Mouse (Mus musculus) right cerebral cortex, postnatal 4 days (tissue): ENCODE data around the gene 4930564D02Rik.
A peak's percentile ranks its signal among the peaks of the same experiment; 100 is the strongest.

Source experiments
- DNase-seq: peaks from one replicate; pipeline ENCODE4 v3.0.0-alpha.2; 2022

Gene 4930564D02Rik

DNA sequence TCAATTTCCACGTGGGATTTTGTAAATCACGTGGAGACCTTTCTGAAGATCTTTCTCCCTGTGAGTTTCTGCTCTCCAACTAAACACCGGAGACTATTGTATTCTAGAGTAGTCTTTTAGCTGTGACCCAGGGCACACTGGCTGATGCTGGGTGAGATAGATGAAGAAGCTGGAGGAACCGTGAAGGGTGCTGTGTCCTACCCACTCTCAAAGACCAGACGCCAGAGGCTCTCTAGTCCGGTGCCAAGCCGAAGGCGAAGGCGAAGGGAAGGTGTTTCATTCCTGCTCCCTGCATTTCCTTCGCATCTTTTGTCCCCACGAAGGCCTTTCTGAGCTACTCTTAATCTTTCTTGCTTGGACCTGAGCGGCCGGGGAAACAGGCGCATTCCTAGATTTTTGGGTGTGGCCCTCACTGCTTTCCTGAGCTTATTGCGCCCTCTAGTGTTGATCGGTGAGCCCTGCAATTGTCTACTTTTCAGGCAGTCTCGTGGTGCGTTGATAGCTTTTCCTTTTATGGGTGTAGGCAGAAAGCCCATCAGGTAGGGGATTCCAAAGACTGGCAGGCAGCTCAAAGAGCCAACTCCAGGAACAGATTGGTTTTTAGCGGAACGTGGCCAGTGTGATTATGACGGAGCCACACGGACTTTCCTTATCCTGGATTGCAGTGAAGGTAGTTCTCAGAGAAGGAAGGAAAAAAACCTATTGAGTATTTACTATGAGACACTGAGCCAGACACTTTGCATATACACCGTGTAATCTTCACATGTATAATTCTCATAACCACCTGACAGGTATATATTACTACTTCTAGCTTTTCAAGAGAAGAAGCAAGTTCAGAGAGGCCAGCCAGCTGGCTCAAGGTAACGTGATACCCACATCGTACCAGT, 7.8 kb upstream of the 4930564D02Rik start:
- DNase-seq, result peak; percentile 80

DNA sequence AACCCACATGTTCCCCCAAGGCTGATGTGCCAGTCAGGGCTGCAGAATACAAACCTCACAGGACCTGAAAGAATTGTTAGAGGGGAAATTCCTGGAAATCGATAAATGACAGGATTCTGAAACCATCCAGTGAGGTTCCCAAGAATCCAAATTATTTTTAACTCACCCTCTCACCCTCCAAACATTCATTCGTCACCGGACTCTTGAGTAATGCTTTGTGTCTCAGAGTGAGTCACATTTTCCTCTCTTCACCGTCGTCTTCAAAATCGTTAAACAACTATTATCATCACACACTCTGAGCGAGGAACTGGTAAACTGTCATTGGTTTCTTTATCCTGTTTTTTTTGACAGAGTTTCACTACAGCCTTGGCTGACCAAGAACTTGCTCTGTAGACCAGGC, 6.7 kb upstream of the 4930564D02Rik start:
- no peak for DNase-seq

DNA sequence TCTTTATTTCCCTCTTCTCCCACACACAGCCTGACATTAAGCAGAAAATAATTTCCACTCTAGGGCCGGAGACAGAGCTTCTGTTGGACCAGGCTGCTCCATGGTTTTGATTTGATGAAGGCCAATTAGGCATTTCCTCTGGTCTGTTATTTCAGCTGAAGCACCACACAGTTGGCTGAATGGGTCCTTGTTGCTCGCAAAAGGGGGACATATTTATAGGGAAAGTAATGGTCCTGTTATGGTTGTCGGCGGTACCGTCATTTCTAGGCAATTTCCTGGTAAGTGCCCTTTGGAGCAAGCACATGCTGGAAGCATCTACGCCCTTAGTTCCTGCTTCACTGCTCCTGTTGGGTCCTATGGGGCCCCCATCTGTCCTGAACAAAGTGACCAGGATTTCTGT, 5.7 kb upstream of the 4930564D02Rik start:
- no peak for DNase-seq

DNA sequence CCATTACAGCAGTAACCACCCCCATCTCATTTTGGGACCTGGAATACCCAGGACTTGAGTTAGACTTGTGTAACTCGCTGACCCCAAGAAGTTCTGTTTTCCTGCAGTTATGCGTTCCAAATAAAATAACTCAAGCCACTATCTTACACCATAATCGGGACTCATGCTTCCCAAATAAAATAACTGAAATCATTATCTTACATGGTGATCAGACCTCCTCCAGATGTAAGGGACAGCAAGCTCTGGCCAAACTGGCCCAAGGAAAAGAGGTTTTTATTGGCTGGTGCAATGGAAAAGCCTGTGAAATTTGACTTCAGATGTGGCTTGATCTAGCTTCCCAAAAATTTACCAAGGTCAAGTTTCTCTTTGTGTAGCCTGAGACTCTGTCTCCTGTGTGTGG, 5.1 kb upstream of the 4930564D02Rik start:
- DNase-seq, result no peak

DNA sequence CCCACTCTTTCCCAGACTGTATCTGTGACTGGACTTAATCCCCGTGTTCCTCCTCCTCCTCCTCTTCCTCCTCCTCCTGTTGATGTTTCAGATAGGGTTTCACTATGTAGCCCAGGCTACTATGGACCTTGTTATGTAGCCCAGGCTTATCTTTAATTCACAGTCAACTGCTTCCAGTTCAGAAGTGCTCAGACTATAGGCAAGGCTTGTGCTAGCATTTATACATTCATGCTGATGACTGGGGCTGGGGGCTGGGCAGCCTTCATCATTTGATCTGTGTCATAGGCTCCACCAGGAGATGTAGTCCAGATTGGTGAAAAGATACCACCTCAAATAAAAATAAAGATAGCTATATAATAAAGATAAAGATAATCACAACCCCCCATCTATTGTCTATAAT, 4.7 kb upstream of the 4930564D02Rik start:
- no peak for DNase-seq

DNA sequence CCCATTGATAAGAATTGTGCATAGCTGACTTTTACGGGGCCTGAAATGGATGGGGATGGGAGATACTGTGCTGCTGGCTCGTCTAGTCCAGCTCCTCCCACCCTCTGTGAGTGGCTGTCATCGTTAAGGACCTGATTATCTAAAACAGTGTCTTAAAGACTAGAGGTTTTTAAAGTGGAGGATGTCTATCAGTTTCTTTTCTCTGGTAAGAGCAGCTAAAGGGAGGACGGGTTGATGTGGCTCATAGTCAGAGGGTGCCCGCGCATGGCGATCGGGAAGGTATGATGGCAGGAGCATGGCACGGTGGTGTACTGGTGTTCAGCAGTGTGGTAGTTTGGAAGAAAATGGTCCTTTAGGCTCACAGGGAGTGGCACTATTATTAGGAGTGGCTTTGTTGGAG, 4.0 kb upstream of the 4930564D02Rik start:
- no peak for DNase-seq

DNA sequence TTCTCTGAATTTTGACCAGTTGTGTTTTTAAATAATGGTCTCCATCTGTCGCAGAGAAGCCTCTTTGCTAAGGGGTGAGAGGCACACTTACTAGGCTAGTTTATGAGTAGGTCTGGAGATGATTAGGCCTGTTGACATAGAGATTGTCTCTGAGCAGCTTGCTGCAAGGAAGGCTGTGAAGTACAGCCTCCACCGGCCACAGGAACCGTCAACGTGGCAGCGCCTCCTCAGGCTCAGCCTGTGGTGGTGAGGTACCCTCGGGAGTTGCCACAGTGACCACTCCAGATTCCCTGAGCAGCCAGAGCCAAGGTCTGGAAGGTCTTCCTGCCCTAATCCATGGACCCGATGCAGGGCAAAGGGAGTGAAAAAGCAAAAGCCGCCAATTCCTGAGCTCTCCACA, 3.9 kb downstream of the 4930564D02Rik start:
- no peak for DNase-seq

DNA sequence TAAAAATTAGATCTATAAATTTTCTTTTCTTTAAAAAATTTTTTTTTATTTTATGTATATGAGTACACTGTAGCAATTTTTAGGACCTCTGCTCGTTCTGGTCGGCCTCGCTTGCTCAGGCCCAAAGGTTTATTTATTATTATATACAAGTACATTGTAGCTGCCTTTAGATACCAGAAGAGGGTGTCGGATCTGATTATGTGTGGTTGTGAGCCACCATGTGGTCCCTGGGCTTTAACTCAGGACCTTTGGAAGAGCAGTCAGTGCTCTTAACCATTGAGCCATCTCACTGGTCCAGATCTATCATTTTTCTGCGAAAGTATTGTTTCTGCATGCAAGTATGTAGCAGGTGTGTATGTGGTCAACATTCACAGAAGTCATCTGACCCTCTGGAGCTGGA, 4.6 kb downstream of the 4930564D02Rik start:
- no peak for DNase-seq

DNA sequence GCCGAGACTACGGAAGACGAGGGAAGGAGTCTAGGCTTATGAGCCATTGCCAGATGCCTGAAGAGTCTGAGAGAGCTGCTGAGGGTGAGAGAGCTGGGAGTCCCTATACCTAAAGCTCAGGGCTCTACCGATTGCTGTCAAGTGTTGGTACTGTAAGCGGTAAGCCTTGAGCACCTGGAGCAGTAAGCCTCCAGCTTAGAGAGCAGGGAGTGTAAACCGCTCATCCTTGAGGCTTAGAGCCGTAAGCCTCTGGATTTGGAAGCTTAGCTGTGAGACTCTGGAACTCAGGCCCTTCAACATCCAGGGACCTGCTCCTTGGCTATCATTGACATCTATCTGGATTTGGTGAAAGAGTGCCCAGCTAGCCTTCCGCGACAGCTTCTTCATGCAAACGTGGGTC, 5.9 kb downstream of the 4930564D02Rik start:
- no peak for DNase-seq

DNA sequence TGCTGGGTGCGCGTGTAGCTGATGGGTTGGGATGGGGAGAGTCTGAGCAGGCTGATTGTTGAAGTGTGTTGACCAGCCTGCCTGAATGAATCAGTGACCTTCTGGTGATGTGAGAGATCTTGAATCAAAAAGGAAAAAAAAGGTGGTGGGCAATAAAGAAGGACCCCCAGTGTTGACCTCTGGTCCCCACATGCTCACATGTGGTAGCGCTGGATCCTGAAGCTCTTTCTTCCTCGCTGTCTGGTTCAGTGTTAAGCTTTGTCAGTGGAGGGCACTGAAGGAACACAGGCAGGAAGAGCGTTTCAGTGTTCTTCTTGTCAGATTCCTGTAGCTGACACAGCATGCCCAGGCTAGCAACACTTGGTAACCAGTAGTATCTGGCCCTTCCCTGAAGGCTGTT, 9.2 kb downstream of the 4930564D02Rik start:
- no peak for DNase-seq

DNA sequence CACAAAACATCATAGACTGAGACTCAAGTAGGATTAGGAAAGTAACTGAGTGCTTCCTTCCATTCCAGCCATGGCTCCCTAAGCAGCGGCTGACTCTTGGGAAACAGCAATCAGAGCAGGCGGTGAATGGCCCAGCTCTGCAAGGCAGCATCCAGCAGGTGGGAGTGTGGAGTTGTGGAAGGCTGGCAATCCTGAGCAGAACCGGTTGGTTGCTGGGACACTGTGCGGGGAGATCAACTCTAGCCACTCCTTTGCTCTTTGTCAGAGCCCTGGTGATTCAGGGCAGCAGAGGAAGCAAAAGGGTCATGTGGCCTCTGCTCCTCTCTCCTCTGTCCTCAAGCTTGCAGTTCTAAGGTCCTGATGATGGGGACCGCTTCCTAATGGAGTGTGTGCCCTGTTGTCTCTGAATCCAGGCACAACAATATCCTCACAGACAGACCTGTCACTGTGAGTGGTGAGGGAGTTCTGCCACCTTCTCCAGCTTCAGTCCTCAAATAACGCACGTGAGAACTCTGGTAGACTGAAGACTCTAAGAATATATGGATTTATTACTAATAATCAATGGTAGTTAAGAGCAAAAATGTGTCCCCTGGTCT, 11.7 kb downstream of the 4930564D02Rik start:
- DNase-seq, result peak; percentile 86

DNA sequence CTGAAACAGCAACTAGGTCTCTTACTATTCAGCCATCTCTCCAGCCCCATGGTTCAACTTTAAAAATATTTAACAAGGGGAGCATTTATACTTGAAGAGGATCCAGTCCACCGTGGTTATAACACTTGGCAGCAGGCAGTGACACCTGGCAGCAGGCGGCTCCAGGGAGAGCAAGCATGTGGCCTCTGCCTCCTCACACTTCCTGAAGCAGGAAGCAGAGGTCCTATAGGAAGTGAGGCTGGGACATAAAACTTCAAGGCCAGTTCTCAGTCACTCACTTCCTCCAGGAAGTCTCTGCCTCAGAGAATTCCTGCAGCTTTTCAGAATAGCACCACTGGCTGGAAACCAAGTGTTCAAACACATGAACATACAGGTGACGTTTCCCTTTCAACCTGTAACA, 20.7 kb downstream of the 4930564D02Rik start:
- DNase-seq, result no peak

DNA sequence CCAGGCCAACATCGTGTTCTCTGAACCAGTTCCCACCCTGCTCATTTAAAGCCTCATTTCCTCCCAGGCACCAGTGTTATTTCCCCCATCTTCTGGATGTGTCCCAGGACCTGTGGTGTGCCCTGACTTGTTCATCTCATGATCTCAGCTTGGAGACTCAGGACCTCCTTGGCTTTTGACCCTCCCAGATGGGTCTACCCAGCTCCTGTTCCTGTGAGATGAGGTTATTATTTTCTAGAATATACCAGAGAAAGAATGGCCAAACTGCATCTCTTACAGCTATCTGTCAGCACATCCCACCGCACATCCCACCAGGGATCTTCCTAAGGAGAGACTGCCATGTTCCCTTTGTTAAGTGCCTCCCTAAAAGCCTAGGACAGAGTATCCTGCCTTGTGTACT, 22.0 kb downstream of the 4930564D02Rik start:
- no peak for DNase-seq

DNA sequence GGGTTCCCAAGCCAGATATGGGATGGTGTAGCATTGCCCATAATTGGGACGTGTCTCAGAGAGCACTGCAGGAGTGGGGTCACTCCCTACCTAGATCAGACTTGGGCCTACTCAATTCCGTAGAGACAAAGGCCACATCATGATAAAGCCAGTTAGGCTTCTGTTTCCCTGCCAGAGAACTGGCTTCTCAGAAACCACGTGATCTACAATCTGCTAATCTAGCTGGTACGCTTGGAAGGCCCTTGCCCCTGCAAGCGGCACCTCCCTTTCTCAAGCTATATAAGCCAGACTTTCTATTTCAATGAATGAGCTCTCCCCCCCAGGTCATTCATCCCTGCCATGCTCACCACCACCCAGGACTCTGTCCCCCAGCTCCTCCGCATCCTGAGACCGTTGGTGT, 23.5 kb downstream of the 4930564D02Rik start:
- DNase-seq, result no peak

DNA sequence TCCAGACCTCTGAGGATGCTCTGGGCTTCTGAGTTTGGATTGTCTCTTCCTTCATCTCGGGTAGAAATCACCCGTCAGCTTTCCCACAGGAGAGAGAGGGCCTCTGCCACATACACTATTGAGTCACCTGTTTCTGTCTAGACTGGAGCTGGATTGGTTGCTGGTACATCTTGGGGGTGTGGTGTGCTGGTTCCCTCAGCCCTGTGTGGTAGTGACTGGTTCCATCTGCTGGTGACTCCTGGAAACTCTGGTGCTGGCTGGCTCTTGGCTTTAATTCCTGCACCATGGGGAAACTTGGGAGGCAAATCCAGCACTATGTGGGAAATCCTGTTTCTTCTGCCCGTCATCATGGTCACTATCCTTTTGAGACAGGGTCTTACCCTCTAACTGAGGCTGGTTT, 24.3 kb downstream of the 4930564D02Rik start:
- no peak for DNase-seq

DNA sequence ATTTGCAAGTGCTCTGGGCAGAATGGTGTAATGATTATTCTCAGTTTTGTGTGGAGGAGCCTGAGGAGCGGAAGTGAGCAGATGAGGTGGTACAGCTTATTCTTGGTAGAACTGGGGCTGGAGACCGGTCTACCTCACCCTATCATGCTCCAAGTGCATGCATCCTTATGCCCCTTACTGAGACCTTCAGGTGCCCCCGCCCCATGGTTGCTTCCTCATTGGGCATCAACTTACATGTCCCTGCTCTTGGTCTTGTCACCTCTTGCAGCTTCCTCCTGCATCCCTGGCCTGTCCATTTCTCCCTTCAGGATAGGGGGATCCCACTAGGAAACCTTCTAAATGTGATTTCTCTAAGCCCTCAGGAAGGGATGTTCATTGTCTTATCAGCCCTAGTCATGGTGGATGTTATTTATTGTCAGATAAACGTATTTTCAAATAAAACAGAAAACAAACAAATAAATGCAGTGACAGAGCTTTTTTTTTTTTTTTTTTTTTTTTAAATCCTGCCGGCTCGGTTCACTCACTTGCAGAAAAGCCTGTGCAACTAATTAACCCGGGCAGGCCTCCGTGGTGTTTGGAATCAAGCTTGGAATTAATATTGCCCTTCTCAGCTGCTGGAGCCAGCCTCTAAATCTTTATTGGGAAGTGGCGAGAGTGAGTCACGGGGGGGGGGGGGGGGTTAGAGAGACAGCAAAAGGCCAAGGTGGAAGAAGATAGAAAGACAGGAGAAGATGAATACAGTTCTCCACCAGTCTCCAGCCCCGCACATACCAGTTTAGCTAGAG, 26.3 kb downstream of the 4930564D02Rik start:
- DNase-seq, result no peak

DNA sequence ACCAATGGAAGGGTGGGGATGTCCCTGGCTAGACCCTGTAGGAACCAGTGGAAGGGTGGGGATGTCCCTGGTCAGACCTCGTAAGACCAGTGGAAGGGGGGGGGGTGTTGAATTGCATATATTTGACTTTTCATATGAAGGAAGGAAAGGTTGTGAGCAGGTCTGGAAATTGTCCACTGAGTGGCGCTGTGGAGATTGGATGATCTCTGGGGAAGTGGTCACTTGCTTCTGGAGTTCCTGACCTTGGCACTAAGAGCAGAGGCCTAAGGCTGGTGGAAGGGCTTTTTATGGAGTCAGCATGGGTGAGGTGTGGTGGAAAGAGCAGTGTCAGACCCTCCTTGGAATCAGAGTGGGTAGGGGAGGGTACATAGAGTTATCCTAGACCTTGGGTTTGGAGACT, 27.8 kb downstream of the 4930564D02Rik start:
- DNase-seq, result no peak

DNA sequence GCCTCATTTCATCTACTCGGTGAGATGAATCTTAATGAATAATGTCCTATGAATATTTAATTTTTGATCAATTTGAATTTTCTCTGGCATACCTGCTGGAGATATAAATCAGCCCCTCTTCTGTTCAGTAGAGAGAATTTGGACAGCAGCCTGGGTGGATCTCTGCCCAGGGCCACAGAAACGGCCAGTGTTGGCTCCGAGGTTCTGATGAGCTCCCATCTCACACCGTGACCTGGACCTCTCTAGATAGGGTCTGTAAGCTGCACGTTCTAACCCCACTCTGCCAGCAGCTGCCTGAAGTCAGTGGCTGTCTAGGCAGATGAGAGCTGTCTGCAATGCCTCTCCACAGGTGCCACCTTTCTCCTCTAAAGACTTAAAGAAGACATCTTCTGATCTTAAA, 28.4 kb downstream of the 4930564D02Rik start:
- DNase-seq, result no peak

DNA sequence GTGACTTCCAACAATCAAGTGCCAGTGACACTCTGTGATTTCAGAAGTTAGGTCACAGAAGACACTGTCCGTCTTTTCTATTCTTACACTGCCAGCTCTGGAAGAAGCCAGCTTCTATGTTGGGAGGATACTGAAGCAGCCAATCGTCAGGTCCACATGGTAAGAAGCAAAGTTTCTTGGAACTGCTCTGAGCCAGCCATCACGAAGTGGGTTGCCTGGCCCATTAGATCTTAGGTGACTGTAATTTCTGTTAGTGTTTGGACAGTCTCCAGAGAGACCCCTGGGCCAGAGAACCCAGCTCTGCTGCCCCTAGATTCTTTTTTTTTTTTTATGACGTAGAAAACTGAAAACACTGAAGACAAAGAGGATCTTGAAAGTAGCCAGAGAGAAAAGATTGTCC, 30.9 kb downstream of the 4930564D02Rik start:
- DNase-seq, result no peak

DNA sequence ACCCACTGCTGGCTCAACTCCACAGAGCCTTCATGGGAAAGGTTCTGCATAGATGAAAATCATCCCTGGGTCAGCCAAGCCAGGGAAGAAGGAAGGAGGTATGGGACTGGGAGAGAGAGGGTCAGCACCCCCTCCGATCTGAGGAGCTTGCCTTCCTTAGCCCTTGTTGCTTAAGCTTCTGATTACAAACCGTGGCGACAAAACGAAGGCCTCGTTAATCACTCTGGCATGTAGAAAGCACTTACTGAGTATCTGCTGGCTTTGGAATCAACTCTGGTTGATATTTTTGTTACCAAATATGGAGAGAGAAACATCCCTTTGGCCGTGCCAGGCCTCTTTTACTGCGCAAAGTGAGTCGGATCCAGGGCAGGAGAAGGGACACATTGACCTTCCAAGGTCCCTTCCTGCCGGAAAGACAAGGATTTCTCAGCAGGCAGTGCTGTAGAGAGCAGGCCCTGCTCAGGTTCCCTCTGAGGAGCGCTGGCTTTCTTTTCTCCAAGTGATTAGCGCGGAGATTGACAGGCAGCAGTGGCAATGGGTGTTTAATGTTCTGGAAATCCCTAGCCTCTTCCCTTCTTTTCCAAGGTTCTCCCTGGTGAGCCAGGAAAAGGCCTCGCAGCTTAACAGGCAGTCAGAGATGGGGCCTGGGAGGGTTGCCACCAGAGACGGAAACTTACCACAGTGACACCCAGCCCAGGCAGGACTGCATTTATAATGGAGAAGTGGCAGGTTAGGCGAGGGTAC, 33.1 kb downstream of the 4930564D02Rik start:
- no peak for DNase-seq

DNA sequence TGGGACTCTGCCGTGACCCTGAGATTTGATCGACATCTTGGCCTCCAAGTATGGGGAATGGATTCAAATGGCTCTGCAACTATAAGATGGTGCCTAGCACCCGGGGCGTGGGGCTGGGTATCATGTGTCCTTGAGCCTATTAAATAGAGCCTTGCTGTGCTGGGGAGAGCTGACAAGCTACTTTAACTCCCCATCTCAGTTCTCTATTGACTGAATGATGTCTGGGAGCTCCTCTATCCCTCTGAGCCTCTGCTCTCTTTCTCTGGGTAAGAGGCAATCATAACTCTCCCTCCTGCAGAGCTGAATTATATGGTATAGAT, 33.6 kb downstream of the 4930564D02Rik start:
- DNase-seq, result no peak

DNA sequence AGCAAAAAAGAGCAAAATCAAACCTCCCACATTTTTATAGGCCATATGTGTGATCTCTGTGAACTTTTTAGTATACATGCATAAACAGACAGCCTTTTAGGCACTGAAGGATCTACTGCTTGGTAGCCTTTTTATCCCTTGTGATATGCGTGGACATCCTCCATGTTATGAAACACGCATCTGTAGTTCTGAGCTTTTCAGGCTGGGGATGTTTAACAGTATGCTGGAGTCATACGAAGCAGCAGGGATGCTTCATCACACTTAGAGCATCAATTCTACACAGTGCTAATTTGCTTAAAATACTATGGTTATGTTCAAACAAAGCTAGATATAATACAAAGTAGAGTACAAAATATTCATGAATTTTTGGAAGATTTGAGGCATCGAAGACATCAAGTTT, 39.2 kb downstream of the 4930564D02Rik start:
- no peak for DNase-seq

DNA sequence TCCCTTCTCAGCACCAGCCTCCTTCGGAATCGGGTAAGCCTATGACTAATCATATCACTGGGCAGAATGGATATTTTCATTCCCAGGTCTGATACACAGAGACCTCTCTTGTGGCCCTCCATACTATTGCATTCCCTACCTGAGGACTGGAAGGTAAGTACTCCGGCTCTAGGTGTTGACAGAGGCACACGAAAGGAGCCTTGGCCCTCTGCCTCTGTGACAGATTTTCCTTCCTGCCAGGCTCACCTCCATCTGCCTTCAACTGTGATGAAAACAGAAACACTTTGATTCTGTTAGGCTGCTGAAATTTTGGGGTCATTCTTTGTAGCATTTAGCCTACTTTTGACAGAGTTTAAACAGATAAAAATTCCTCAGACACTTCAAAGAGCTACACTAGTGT, 47.2 kb downstream of the 4930564D02Rik start:
- DNase-seq, result no peak
